Mouse (Mus musculus): Measurements from ENCODE around the gene Bach2.

- TF ChIP-seq CTCF (IDR thresholded peaks at IDR 0.05; ENCODE audit: control insufficient read depth, insufficient read depth, insufficient read length) (no peak), MAX (IDR thresholded peaks at IDR 0.05) (no peak)
These were observed 28.6 kb upstream of the Bach2 start for GRCm38 (mm10) chr4:32209995-32210394.

Measured in C2C12 (cell line).